Mouse (Mus musculus) MEL (cell line): Measurements from ENCODE around the gene Flna.

ENCODE experiments used
- CTCF ChIP-seq, 3 experiments: IDR thresholded peaks in 2 of 3; conservative IDR thresholded peaks in 1 of 3; 2 replicates each; pipeline ENCODE4 v1.5.1; 2011 to 2012; ENCODE audit warnings: low read length in 3 of 3, low read depth in 2 of 3, mild to moderate bottlenecking in 2 of 3, improper control_type of control experiment in 1 of 3, inconsistent platforms in 1 of 3, mixed read lengths in 1 of 3, moderate library complexity in 1 of 3; ENCODE audit not compliant: control insufficient read depth in 1 of 3, insufficient read depth in 1 of 3, poor library complexity in 1 of 3, severe bottlenecking in 1 of 3
- E2F4 ChIP-seq: IDR thresholded peaks from 2 replicates; pipeline ENCODE4 v1.6.1; 2011; ENCODE audit warnings: low read depth, low read length, improper control_type of control experiment, borderline replicate concordance
- JUND ChIP-seq: IDR thresholded peaks from 2 replicates; pipeline ENCODE4 v1.6.1; 2011; ENCODE audit warnings: low read depth, mild to moderate bottlenecking, improper control_type of control experiment, low read length
- POLR2A ChIP-seq, 2 experiments: IDR thresholded peaks; 2 replicates each; pipeline ENCODE4 v1.6.1; 2011 to 2012; ENCODE audit warnings: low read length in 2 of 2, mild to moderate bottlenecking in 2 of 2, control low read depth in 1 of 2, improper control_type of control experiment in 1 of 2, low read depth in 1 of 2, moderate library complexity in 1 of 2; ENCODE audit not compliant: control insufficient read depth in 1 of 2, insufficient read depth in 1 of 2, poor library complexity in 1 of 2

DNA sequence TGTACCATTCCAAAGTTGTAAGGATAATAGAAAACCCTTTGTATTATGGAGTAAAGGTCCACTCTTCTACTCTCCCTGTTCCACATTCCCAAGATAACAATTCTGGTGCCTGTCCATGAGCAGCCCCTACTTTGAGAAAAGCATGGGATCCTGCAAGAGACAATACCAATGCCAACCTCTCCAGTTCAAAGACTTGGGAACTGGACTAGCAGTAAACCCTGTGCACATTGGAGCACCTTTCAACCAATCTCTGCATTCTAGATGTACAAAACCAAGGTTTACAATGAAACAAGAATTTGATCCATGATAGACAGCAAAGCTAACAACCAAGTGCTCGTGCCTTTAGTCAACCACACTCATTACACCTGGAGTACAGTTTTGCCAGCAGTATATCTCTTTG is 4.5 kb downstream of the Flna start:
- TF ChIP-seq E2F4 (no peak), CTCF (IDR thresholded peaks at IDR 0.05 in 2 of 3, conservative IDR thresholded peaks at IDR 0.05 in 1 of 3; ENCODE audit: control insufficient read depth in 1 of 3, insufficient read depth in 1 of 3, low read depth in 2 of 3, low read length in 3 of 3, poor library complexity in 1 of 3, severe bottlenecking in 1 of 3) (no peak), POLR2A (IDR thresholded peaks at IDR 0.05; ENCODE audit: control insufficient read depth in 1 of 2, insufficient read depth in 1 of 2, low read depth in 1 of 2, low read length in 2 of 2, poor library complexity in 1 of 2) (no peak), JUND (no peak)
